Comparison of ENCODE assay signal across 8 mouse cellular contexts in the genomic region with DNA sequence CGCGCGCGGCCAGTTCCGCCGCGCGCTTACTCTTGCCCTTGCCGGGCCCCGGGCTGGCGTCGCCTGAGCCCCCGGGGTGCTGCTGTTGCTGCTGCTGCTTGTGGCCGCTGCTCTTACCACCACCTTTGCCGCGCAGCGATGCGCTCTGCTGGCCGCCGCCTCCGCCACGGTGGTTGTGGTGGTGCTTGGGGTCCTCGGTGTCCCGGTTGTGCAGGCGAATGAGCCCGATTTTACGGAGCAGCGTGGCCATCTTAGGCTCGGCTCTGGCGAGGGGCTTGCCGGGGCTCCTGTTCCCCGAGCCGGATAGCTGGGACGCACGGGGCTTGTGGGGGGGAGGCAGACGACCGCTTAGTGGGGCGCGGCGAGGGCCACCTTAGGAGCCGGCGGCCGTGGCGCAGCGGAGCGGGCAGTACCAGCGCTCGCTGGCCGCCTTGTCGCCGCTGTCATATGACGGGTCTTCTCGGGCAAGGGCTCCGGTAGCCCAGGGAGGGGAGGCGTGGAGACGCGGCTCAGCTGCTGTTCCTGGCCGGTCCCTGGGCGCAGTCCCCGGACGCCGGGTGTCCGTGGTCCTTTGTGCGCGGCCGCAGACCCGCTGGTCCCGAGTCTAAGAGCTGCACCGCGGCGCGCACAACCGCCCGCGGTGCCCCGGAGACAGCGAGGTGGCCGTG. TPM values are rescaled to one million over a fixed set of nuclear protein-coding genes. Genes with fewer than 3 reads are reported as not detected.
DNase-seq lines count a peak whose midpoint lies in the region; ATAC-seq and TF ChIP-seq lines count a peak whose summit lies in the region.

No protein-coding gene starts in this region.

- no peaks in the 10 kb centered on the region for H3K9me3 ChIP-seq in lung, embryonic 14.5 days (ENCODE audit: low read depth, low read length)
- no peaks in the 10 kb centered on the region for H3K9me3 ChIP-seq in forebrain, embryonic 12.5 days
- no peaks in the 10 kb centered on the region for H3K9me3 ChIP-seq in hindbrain, postnatal 0 days (ENCODE audit: low read length)
- H3K9me3 ChIP-seq in liver, embryonic 14.5 days (ENCODE audit: control insufficient read depth, low read length) = no peaks in the 10 kb centered on the region

- under 1% methylated on average over 74 of the region's 78 CpGs for WGBS in lung, embryonic 14.5 days
- 1% methylated on average over 66 of the region's 78 CpGs for WGBS in forebrain, embryonic 12.5 days
- WGBS in hindbrain, postnatal 0 days = under 1% methylated on average over 75 of the region's 78 CpGs
- WGBS in liver, embryonic 14.5 days (ENCODE audit: insufficient replicate concordance) = under 1% methylated on average over 77 of the region's 78 CpGs

- peak; percentile 52 for DNase-seq in lung, embryonic 14.5 days
- no peak for DNase-seq in lung, postnatal 25 days (ENCODE audit: low spot score)
- DNase-seq in hindbrain, postnatal 0 days (ENCODE audit: low spot score) = peak; percentile 52
- no peak for DNase-seq in liver, embryonic 14.5 days (ENCODE audit: low read depth in 3 of 3, low spot score in 3 of 3)
- peak; percentile 32 for DNase-seq in ovary, postnatal 36 days (ENCODE audit: low spot score)

- H3K4me1 ChIP-seq in lung, embryonic 14.5 days (ENCODE audit: insufficient read depth) = 0 out of 2 replicates have a peak, but pooled peaks cover 3% of the 10 kb centered on the region
- H3K4me1 ChIP-seq in brown adipose tissue, adult 24 weeks (ENCODE audit: control insufficient read depth, insufficient read depth, insufficient read length, low read length) = no peaks in the 10 kb centered on the region; the same call in 1 of the 2 replicates
- peaks cover 30% of the 10 kb centered on the region for H3K4me1 ChIP-seq in forebrain, embryonic 12.5 days
- peaks cover 14% of the 10 kb centered on the region; the same call in 1 of the 2 replicates for H3K4me1 ChIP-seq in hindbrain, postnatal 0 days (ENCODE audit: insufficient read depth, low read length)
- no peaks in the 10 kb centered on the region for H3K4me1 ChIP-seq in liver, embryonic 14.5 days (replicated peaks; ENCODE audit: control insufficient read depth in 2 of 2, insufficient read depth in 2 of 2, low read length in 1 of 2)

- ATAC-seq in lung, embryonic 14.5 days (ENCODE audit: insufficient read depth) = peak; percentile 74
- peak; percentile 80 for ATAC-seq in forebrain, embryonic 12.5 days (ENCODE audit: low FRiP score)
- peak; percentile 74 for ATAC-seq in hindbrain, postnatal 0 days
- peak; percentile 56 for ATAC-seq in liver, embryonic 14.5 days (ENCODE audit: insufficient read depth)
- ATAC-seq in monocyte, adult 5-6 weeks (replicated peaks; ENCODE audit: insufficient number of reproducible peaks, low FRiP score, low TSS enrichment, poor library complexity, severe bottlenecking) = no peak

- H3K4me2 ChIP-seq in lung, embryonic 14.5 days = peak overlapping the region; percentile 98
- H3K4me2 ChIP-seq in forebrain, embryonic 12.5 days = peak overlapping the region; percentile 97
- H3K4me2 ChIP-seq in hindbrain, postnatal 0 days (ENCODE audit: low read depth, low read length) = peak overlapping the region; percentile 84
- peak overlapping the region; percentile 59 for H3K4me2 ChIP-seq in liver, embryonic 14.5 days (ENCODE audit: low read depth)

- no peaks in the 10 kb centered on the region for H3K36me3 ChIP-seq in lung, embryonic 14.5 days (ENCODE audit: insufficient read depth)
- H3K36me3 ChIP-seq in forebrain, embryonic 12.5 days (replicated peaks) = no peaks in the 10 kb centered on the region
- no peaks in the 10 kb centered on the region for H3K36me3 ChIP-seq in hindbrain, postnatal 0 days (ENCODE audit: insufficient read depth, low read length)
- H3K36me3 ChIP-seq in liver, embryonic 14.5 days (replicated peaks; ENCODE audit: control insufficient read depth, insufficient read depth, low read depth) = no peaks in the 10 kb centered on the region

- peak overlapping the region; percentile 58 for H3K4me3 ChIP-seq in lung, embryonic 14.5 days (ENCODE audit: low read depth, low read length)
- H3K4me3 ChIP-seq in brown adipose tissue, adult 24 weeks (ENCODE audit: insufficient read depth, low read depth, low read length) = peak overlapping the region; percentile 55
- peak overlapping the region; percentile 78 for H3K4me3 ChIP-seq in forebrain, embryonic 12.5 days (replicated peaks)
- peak overlapping the region; percentile 77 for H3K4me3 ChIP-seq in hindbrain, postnatal 0 days (ENCODE audit: low read length)
- H3K4me3 ChIP-seq in liver, embryonic 14.5 days (ENCODE audit: insufficient read depth in 1 of 2, low read depth in 2 of 2, low read length in 2 of 2) = peak overlapping the region; percentile 36 to 50

- peak overlapping the region; percentile 49 for H3K9ac ChIP-seq in lung, embryonic 14.5 days
- peak overlapping the region; percentile 82 for H3K9ac ChIP-seq in forebrain, embryonic 12.5 days
- H3K9ac ChIP-seq in hindbrain, postnatal 0 days (replicated peaks; ENCODE audit: low read length) = peak overlapping the region; percentile 94
- H3K9ac ChIP-seq in liver, embryonic 14.5 days (replicated peaks) = no peak overlapping the region

- no peak overlapping the region for H3K27ac ChIP-seq in lung, embryonic 14.5 days (ENCODE audit: low read depth)
- no peak overlapping the region for H3K27ac ChIP-seq in brown adipose tissue, adult 24 weeks (replicated peaks; ENCODE audit: low read depth, low read length)
- H3K27ac ChIP-seq in forebrain, embryonic 12.5 days = peak overlapping the region; percentile 84
- H3K27ac ChIP-seq in hindbrain, postnatal 0 days = peak overlapping the region; percentile 94
- no peak overlapping the region for H3K27ac ChIP-seq in liver, embryonic 14.5 days

- peaks cover 58% of the 10 kb centered on the region for H3K27me3 ChIP-seq in lung, embryonic 14.5 days (ENCODE audit: insufficient read depth, low read length)
- peaks cover 69% of the 10 kb centered on the region for H3K27me3 ChIP-seq in forebrain, embryonic 12.5 days
- no peaks in the 10 kb centered on the region for H3K27me3 ChIP-seq in hindbrain, postnatal 0 days (ENCODE audit: insufficient read depth, low read length)
- peaks cover 41% of the 10 kb centered on the region for H3K27me3 ChIP-seq in liver, embryonic 14.5 days (ENCODE audit: control insufficient read depth, insufficient read depth, low read length)

- no peak for TF ChIP-seq EP300 in liver, embryonic 14.5 days (IDR thresholded peaks at IDR 0.05; ENCODE audit: low read depth)

- no peak for TF ChIP-seq CTCF in lung, embryonic 14.5 days (IDR thresholded peaks at IDR 0.05; ENCODE audit: low read depth)
- TF ChIP-seq CTCF in hindbrain, postnatal 0 days (IDR thresholded peaks at IDR 0.05; ENCODE audit: low read depth) = no peak
- TF ChIP-seq CTCF in liver, embryonic 14.5 days (IDR thresholded peaks at IDR 0.05; ENCODE audit: low read depth) = no peak

RNA-seq across cellular contexts. Expression of a gene that starts 0.5 kb away (rescaled TPM):
- 0.18 and 0.34 TPM in 2 replicates for polyA plus RNA-seq in lung, embryonic 14.5 days (2014; fragmentation: Nextera tagmentation; extraction: Ambion mirVana)
- polyA plus RNA-seq in brown adipose tissue, adult 24 weeks (2012; ENCODE audit: insufficient read depth, insufficient read length, missing spikeins) = 5.2 and 20.3 TPM in 2 replicates
- polyA plus RNA-seq in forebrain, embryonic 12.5 days (2016; fragmentation: Nextera tagmentation; extraction: Ambion mirVana) = 5.8 and 6.4 TPM in 2 replicates
- 157 and 198 TPM in 2 replicates for total RNA-seq in hindbrain, postnatal 0 days (2014; rRNA removed)
- polyA plus RNA-seq in hindbrain, postnatal 0 days (2015; fragmentation: Nextera tagmentation; extraction: Ambion mirVana) = 25.0 and 28.6 TPM in 2 replicates
- polyA plus RNA-seq in liver, embryonic 14.5 days (2012; rRNA removed) = 0.22 and 0.36 TPM in 2 replicates
- 0.08 and 0.15 TPM in 2 replicates for polyA plus RNA-seq in liver, embryonic 14.5 days (2014; fragmentation: Nextera tagmentation; extraction: Ambion mirVana)
- not detected in 3 replicates for total RNA-seq in monocyte, adult 5-6 weeks (2017)

Comparison
In these comparisons a context has a peak if more than half of its experiments do, and no peak if none do; other contexts are left out.
1. DNase-seq: peak in lung, embryonic 14.5 days (single experiment), hindbrain, postnatal 0 days (single experiment) and ovary, postnatal 36 days (single experiment); none in lung, postnatal 25 days (single experiment) and liver, embryonic 14.5 days (0 of 3).
2. H3K27ac ChIP-seq: peak in forebrain, embryonic 12.5 days (single experiment) and hindbrain, postnatal 0 days (single experiment); none in lung, embryonic 14.5 days (single experiment), brown adipose tissue, adult 24 weeks (single experiment) and liver, embryonic 14.5 days (single experiment).
3. Peak in every context shown above with its lines, with median percentiles within 50 percentile points of each other: H3K4me2 ChIP-seq and H3K4me3 ChIP-seq.